Mouse (Mus musculus) G1E (cell line): ENCODE measurements around the gene Zfp566.

Source experiments
- CTCF ChIP-seq: IDR thresholded peaks from 2 replicates; pipeline ENCODE4 v1.5.1; 2012; ENCODE audit warnings: low read depth, low read length, inconsistent platforms, mixed read lengths
- GATA1 ChIP-seq: IDR thresholded peaks from 2 replicates; pipeline ENCODE4 v1.6.1; 2012; ENCODE audit warnings: borderline replicate concordance, low read length, inconsistent platforms, mixed read lengths
- GATA2 ChIP-seq: IDR thresholded peaks from 2 replicates; pipeline ENCODE4 v1.6.1; 2012; ENCODE audit warnings: low read depth, low read length, inconsistent platforms, borderline replicate concordance
- POLR2AphosphoS5 ChIP-seq: IDR thresholded peaks from 2 replicates; pipeline ENCODE4 v1.6.1; 2012; ENCODE audit warnings: low read depth, low read length, inconsistent platforms; ENCODE audit not compliant: insufficient replicate concordance
- TAL1 ChIP-seq: conservative IDR thresholded peaks from 2 replicates; pipeline ENCODE4 v1.6.1; 2012; ENCODE audit warnings: low read depth, low read length, inconsistent platforms, mixed read lengths

- TF ChIP-seq CTCF (no peak), GATA1 (no peak), GATA2 (no peak), POLR2AphosphoS5 (no peak), TAL1 (no peak)
Measured at GRCm38 (mm10) chr7:30095551-30096125, 5.3 kb upstream of the Zfp566 start.
